Mouse (Mus musculus) liver, embryonic 12.5 days (tissue): ENCODE results near the gene Dlat. TPM values are rescaled to one million over a fixed set of nuclear protein-coding genes. Genes with fewer than 3 reads are reported as not detected.

Experiments used
- polyA plus RNA-seq: library from polyadenylated mRNA; unstranded; fragments of >200 nt; fragmentation: Nextera tagmentation; extraction: Ambion mirVana; gene quantifications from 2 replicates; pipeline ENCODE4 v1.2.1, GENCODE M21; 2016

Gene Dlat
- polyA plus RNA-seq, 1 experiment from 2014 or later: 47.2 TPM

Other genes with a start within 250 kb of the Dlat start
- gene Plet1, start 165.3 kb downstream of the Dlat start, polyA plus RNA-seq: 0.15 and 0.23 TPM in 2 replicates
- 46.8 and 47.6 TPM in 2 replicates for gene Pts, start 131.1 kb downstream of the Dlat start, polyA plus RNA-seq
- 2.3 and 3.1 TPM in 2 replicates for gene Il18, start 105.0 kb downstream of the Dlat start, polyA plus RNA-seq
- 0.18 TPM in 2 replicates for gene Bco2, start 104.6 kb downstream of the Dlat start, polyA plus RNA-seq
- gene Tex12, start 98.5 kb downstream of the Dlat start, polyA plus RNA-seq: not detected in 2 replicates
- gene Sdhd, start 56.0 kb downstream of the Dlat start, polyA plus RNA-seq: 344 and 352 TPM in 2 replicates
- gene Timm8b, start 55.9 kb downstream of the Dlat start, polyA plus RNA-seq: 229 and 237 TPM in 2 replicates
- gene Pih1d2, start 42.5 kb downstream of the Dlat start, polyA plus RNA-seq: 1.9 and 2.4 TPM in 2 replicates
- gene Nkapd1, start 42.3 kb downstream of the Dlat start, polyA plus RNA-seq: 12.5 and 13.1 TPM in 2 replicates
- 1.1 and 1.2 TPM in 2 replicates for gene Dixdc1, start 79.7 kb upstream of the Dlat start, polyA plus RNA-seq
- 2.0 and 2.5 TPM in 2 replicates for gene 2310030G06Rik, start 86.8 kb upstream of the Dlat start, polyA plus RNA-seq
- 6.6 and 7.8 TPM in 2 replicates for gene Cryab, start 91.5 kb upstream of the Dlat start, polyA plus RNA-seq
- 0.82 and 1.2 TPM in 2 replicates for gene Hspb2, start 92.6 kb upstream of the Dlat start, polyA plus RNA-seq
- gene Fdxacb1, start 108.5 kb upstream of the Dlat start, polyA plus RNA-seq: 11.5 and 13.7 TPM in 2 replicates
- 20.9 and 23.1 TPM in 2 replicates for gene Alg9, start 115.2 kb upstream of the Dlat start, polyA plus RNA-seq
- 14.5 and 15.1 TPM in 2 replicates for gene 1110032A03Rik, start 115.7 kb upstream of the Dlat start, polyA plus RNA-seq
- 131 and 137 TPM in 2 replicates for gene Ppp2r1b, start 185.5 kb upstream of the Dlat start, polyA plus RNA-seq